In genomic region chr12:90398564-90398963, GRCm38 (mm10) we compare ENCODE assay signal across 9 mouse cellular contexts.
A peak's percentile ranks its signal among the peaks of the same experiment; 100 is the strongest.
DNase-seq lines count a peak whose midpoint lies in the region; ATAC-seq and TF ChIP-seq lines count a peak whose summit lies in the region.
"Had no signal": no experiment of that assay in that cellular context is flagged by ENCODE, and none has a peak within 500 bp of the region (broad histone marks: within the 10 kb centered on the region; RNA-seq: fewer than 3 reads in every experiment).

No protein-coding gene starts in this region.

- no peaks in the 10 kb centered on the region for H3K36me3 ChIP-seq in forebrain, embryonic 16.5 days (ENCODE audit: control insufficient read depth, insufficient read depth)
- no peaks in the 10 kb centered on the region for H3K36me3 ChIP-seq in hindbrain, embryonic 10.5 days

- H3K4me1 ChIP-seq in cerebellum, adult 2 months (ENCODE audit: control insufficient read depth, insufficient read depth, low read length) = no peaks in the 10 kb centered on the region
- no peaks in the 10 kb centered on the region for H3K4me1 ChIP-seq in forebrain, embryonic 16.5 days (replicated peaks; ENCODE audit: control insufficient read depth, insufficient read depth, low read length)
- no peaks in the 10 kb centered on the region for H3K4me1 ChIP-seq in hindbrain, embryonic 10.5 days (replicated peaks)
- H3K4me1 ChIP-seq: megakaryocyte, embryonic 14.5 days had no signal

- no peak for TF ChIP-seq CTCF in cerebellum, adult 2 months (IDR thresholded peaks at IDR 0.05; ENCODE audit: borderline replicate concordance, insufficient read depth, low read depth, low read length)

- WGBS in cerebellum, adult 2 months = 80% methylated on average over 5 of the region's 5 CpGs
- WGBS in forebrain, embryonic 16.5 days = 77% methylated on average over 5 of the region's 5 CpGs
- WGBS in hindbrain, embryonic 10.5 days = 81% methylated on average over 5 of the region's 5 CpGs

- no peak for ATAC-seq in forebrain, embryonic 16.5 days

- DNase-seq in heart, adult 8-10 months (ENCODE audit: low spot score) = peak; percentile 3
- no peak for DNase-seq in heart, adult 11 months
- peak; percentile 13 for DNase-seq in ovary, postnatal 14 days (ENCODE audit: low spot score)
- no peak for DNase-seq in ovary, postnatal 10 days (ENCODE audit: low spot score)
- peak; percentile 28 to 37 for DNase-seq in cerebellum, adult 2 months
- DNase-seq in layer of hippocampus, adult 9-11 months = peak; percentile 12
- DNase-seq in hindbrain, embryonic 10.5 days (ENCODE audit: low spot score) = no peak

- H3K27ac ChIP-seq in cerebellum, adult 2 months (ENCODE audit: insufficient read depth, low read length) = no peak overlapping the region
- no peak overlapping the region for H3K27ac ChIP-seq in forebrain, embryonic 16.5 days (ENCODE audit: low read length)
- H3K27ac ChIP-seq in hindbrain, embryonic 10.5 days = no peak overlapping the region

- H3K4me3 ChIP-seq in cerebellum, adult 2 months (replicated peaks; ENCODE audit: insufficient read depth, low read depth, low read length) = no peak overlapping the region
- no peak overlapping the region for H3K4me3 ChIP-seq in forebrain, embryonic 16.5 days (replicated peaks; ENCODE audit: low read length)
- no peak overlapping the region for H3K4me3 ChIP-seq in hindbrain, embryonic 10.5 days
- H3K4me3 ChIP-seq: megakaryocyte, embryonic 14.5 days had no signal

- H3K27me3 ChIP-seq in cerebellum, adult 2 months (ENCODE audit: control insufficient read depth, insufficient read depth, low read length) = no peaks in the 10 kb centered on the region
- H3K27me3 ChIP-seq in forebrain, embryonic 16.5 days (replicated peaks; ENCODE audit: control insufficient read depth, insufficient read depth, low read length) = no peaks in the 10 kb centered on the region
- no peaks in the 10 kb centered on the region for H3K27me3 ChIP-seq in hindbrain, embryonic 10.5 days (ENCODE audit: insufficient read depth, poor library complexity, severe bottlenecking)
- H3K27me3 ChIP-seq: megakaryocyte, embryonic 14.5 days had no signal

- no peak overlapping the region for H3K4me2 ChIP-seq in forebrain, embryonic 16.5 days (ENCODE audit: low read length)

- no peak for TF ChIP-seq POLR2A in cerebellum, adult 2 months (IDR thresholded peaks at IDR 0.05; ENCODE audit: borderline replicate concordance, insufficient read depth, low read length)

- no peak overlapping the region for H3K9ac ChIP-seq in forebrain, embryonic 16.5 days (replicated peaks; ENCODE audit: low read depth, low read length)

- no peaks in the 10 kb centered on the region for H3K9me3 ChIP-seq in forebrain, embryonic 16.5 days (ENCODE audit: control insufficient read depth, low read length)
- no peaks in the 10 kb centered on the region for H3K9me3 ChIP-seq in hindbrain, embryonic 10.5 days
- H3K9me3 ChIP-seq: megakaryocyte, embryonic 14.5 days had no signal

Comparison
In these comparisons a context has a peak if more than half of its experiments do, and no peak if none do; other contexts are left out.
1. DNase-seq: peak in heart, adult 8-10 months (single experiment), ovary, postnatal 14 days (single experiment), cerebellum, adult 2 months (2 of 2) and layer of hippocampus, adult 9-11 months (single experiment); none in heart, adult 11 months (single experiment), ovary, postnatal 10 days (single experiment) and hindbrain, embryonic 10.5 days (single experiment).